Mouse (Mus musculus): Measurements from ENCODE around the gene Fam69b. TPM values are rescaled to one million over a fixed set of nuclear protein-coding genes. Genes with fewer than 3 reads are reported as not detected.

Fam69b gene
- total RNA-seq, 2 experiments from 2014 or later, result 8.6 to 13.9 TPM

DNA sequence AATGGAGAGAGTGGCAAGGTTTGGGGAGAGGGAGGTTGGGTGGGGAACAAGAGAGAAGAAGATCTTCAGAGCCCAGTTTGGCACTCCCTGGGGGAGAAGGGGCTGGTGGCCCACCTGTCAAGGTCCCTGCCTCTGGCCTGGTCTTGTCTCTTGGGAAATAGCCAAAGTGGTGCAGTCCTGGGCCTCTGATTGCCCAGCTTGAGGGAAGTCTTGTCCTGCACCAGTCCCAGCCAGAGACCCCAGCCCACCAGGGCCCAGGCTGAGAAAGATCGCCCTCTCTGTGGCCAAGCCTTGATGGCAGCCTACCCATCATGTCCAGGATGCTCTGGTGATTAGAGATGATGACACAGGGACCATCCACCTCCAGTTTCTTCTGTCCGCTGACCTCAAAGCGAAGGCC lies 31.4 kb upstream of the Fam69b start:
- no peak for DNase-seq (ENCODE audit: low spot score in 2 of 2)

DNA sequence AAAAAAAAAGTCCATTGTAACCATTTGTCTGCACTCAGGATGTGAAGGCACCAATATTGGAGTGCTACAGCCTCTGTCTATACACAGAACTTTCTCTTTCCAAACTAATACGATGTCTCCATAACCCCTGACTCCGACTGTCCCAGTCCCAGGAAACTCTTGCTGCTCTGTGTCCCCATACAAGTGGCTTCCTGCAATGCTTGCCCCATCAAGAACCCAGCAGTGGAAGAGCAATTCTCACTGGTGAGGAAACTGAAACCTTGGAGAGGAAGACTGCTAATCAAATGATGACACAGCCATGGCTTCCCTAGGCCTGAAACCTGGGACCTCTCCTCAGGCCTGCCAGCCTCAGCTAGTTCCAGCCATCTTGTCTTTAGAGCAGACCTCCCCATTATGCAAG lies 30.4 kb upstream of the Fam69b start:
- DNase-seq (ENCODE audit: low spot score in 2 of 2), result no peak

DNA sequence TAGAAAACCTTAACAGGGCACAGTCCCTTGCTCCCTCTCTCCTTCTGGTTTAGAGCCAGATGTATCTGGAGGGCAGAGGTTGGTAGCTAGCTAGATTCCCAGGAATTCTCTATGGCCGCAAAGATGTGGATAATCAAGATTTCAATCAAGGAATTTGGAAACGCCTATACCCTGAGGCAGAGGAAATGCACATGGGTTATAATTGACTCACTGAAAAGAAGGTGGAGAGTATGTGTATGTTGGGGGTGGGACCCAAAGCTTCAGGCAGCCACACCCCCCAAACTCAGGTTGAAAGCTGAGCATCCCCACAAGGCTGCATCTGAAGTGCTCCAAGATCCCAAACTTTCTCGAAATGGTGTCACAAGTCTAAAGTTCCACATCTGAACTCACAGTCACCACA lies 29.8 kb upstream of the Fam69b start:
- DNase-seq (ENCODE audit: low spot score in 2 of 2), result no peak

DNA sequence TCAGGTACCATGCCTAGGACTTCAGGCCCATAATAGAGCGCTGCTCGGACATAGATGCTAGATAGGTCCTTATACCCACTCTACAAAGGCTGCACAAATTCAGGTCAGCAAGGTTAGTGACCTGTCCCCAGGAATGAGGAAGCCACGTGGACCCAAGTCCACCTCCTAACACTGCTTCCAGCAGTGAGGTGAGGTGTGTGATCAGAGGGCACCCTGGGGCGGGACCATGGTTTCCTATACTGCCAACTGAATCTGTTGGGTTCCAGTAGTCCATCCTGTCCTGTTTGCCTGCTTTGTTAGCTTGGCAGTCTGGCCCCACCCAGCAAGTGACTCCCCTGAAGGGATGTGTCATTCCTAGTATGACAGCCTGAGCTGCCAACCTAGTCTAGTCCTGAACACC lies 28.3 kb upstream of the Fam69b start:
- DNase-seq (ENCODE audit: low spot score in 2 of 2), result no peak

DNA sequence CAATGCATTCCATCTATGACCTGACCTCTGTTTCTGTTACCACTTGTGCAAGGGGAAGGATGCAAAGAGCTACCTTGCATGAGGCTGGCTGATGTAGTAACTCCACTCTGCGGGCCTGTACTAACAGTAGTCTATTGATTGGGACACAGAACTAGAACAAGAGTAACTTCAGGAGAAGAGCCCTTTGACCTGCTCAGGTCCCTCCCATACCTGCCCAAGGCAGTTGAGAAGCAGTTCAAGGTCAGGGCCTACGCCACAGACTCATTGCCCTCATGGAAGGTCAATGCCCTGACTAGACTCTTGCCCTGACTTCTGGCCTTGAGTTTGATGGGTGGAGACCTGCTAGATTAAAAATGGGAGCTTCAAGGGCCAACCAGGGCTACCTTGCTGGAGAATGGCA lies 27.6 kb upstream of the Fam69b start:
- no peak for DNase-seq (ENCODE audit: low spot score in 2 of 2)

DNA sequence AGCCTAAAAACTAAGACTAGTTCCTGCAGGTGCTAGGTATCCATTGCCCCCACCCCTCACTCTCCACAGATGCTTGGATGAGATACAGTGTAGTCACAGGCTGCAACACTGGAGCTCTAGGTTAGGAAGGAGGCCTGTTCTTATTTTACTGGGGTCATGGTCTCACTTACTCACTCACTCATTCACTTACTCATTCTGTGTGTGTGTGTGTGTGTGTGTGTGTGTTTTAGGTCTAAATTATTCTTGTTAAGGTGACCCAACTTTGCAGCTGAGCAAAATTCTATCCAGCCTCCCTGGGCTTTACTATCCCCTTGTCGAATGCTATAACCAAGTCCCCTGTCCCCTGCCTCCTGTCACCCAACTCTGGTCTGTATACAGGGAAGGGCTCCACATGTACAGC lies 26.7 kb upstream of the Fam69b start:
- DNase-seq (ENCODE audit: low spot score in 2 of 2), result no peak

DNA sequence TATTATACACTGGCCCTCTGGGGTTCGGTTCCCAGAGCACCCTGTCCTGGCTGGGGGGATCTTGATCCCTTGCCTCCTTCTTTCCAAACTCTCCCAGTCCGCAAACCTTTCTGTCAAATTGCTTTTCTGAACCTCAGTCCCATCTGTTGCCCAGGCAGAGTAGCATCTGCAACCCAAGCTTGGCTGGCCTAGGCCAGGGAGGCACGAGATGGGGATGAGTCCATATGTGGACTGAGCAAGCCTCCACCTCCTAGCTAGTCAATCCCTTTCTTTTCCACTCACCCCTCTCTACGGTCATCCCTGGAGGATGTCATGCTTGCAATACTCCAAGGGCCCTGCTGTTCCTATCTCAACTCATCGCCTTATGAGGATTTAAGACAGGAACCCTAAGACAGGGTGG lies 25.6 kb upstream of the Fam69b start:
- DNase-seq (ENCODE audit: low spot score in 2 of 2), result no peak

DNA sequence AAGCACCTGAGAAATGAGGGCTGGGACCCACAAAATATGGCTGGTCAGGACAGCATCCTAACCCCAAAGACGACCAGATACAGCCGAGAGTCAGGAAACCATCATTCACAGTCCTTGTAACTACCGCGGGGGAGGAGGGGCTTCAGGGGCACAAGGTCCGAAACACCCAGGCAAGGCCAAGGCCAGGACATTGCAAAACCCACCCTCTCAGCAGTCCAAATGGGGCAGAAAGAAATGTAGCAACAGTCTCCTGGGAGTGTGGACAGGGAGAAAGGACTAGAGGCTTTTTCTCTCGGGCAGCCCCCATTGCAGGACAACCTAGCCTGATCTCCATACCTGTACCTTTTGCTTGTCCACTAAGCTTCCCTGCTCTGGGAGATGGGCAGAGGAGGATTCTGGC lies 25.1 kb upstream of the Fam69b start:
- peak in 1 of 2 experiments; percentile 65 for DNase-seq (ENCODE audit: low spot score in 2 of 2)

DNA sequence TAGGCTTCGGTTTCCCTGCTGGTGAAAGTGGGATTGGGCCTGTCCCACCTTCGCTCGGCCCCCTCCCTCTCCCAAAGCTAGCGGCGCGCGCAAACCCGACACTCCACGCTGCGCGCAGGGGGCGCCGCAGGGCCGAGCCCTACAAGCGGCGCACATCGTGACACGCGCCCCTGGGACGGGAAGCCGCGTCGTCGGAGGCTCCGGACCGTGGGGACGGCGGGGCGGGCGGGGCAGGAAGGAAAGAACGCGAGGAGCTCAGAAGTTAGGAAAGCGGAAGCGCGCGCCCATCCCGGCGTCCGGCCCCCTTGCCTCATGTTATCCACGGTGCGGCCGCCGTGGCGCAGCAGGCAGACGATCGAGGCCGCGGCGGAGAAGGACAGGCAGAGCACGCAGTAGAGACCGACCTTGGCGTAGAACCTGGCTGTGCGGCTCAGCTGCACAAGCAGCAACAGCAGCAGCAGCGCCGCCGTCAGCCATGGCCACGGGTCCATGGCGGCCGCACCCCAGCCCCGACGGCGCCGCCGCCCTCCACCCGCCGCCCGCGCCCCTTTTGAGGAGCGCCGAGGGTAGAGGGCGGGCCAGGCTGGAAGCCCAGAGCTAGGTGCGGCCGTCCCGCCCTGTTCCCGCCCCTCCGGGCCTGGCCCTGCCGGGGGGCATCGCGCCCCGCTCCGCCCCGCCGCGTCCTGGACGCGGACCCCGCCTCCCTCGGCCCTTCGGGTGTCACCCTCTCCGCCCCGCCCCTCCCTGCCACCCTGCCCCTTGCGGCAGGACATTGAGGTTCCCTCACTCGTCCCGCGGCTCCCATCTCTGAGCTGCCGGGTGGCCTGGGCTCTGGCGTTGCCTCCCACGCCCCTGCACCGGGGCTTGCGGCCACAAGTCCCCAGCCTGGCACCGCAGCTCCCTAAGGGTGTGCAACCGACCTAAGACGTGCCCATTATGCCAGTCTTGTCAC lies 24.3 kb upstream of the Fam69b start, which contains the start of gene Agpat2:
Gene Agpat2 (minus strand): TSS at position 698 of the 952 bp plus-strand sequence.
- peak; percentile 82 to 83 for DNase-seq (ENCODE audit: low spot score in 2 of 2)

DNA sequence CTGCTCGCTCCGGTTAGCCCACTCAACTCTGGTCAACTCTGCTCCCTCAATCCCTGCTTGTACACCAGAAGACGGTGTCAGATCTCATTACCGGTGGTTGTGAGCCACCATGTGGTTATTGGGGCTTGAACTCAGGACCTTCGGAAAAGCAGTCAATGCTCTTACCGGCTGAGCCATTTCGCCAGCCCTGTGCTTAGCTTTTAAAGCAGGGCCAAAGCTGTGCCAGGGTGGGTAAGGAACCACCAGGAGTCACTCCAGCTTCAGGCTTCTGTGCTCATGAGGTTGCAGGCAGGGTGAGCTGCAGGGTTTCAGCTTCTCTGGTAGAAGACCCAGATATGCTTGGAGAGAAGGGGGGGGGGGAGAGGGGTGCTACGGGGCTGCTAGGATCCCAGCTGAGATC lies 22.9 kb upstream of the Fam69b start:
- DNase-seq (ENCODE audit: low spot score in 2 of 2), result no peak

DNA sequence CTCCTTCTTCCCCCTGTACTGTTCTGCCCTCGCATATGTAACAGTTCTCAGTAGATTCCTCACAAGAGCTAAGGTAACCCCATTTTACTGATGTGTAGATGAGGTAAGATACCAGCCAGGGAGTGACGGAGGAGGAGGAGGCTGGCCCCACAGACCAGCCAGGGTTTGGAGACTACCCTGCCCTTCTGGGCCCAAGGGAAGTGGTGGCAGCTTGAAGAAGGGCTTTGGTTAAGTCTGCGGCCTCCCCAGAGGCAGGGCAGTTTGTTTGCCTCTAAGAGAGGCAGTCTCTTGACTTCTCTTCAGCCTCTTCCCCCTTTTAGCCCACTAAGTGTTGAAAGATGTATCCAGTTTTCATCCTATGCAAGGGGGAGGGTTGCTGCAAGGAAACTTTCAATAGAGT lies 21.7 kb upstream of the Fam69b start:
- no peak for DNase-seq (ENCODE audit: low spot score in 2 of 2)

DNA sequence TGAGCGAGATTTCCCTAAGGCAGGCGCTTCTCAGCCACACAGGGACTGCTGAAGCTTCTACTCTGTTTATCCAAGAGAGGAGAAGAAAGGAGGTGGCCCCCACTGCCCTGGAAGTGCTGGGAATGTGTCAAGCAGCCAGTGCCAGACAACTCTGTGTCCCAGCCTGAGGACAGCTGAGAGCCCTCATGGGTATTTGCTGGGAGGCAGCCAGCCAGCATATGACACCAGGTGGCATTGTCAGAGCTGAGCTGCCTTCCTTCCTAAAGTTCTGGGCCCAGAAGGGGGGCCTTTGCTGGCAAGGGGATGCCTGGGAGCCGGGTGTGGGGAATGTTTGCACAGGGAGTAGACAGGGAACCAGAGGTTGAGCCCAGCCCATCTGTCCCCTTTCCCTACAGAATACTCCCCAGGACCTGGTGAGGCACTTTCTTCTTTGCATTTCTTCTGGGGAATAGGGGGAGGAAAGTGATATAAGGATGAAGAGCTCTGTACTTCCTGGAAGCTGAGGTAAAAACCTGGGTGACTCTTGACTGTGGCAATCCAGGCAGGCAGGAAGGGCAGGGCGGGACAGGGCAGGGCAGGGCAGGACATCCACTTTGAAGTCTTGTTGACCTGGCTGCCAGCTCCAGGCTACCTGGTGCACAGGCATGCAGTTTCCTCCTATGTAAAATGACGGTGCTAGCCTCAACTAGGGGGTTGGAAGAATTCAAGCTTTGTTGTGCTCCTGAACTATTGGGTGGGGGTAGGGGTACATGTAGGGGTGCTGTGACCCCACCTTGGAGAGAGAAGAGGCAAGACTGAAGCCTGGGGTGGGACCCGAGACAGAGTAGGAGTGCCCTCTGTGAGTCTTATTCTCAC lies 21.0 kb upstream of the Fam69b start:
- DNase-seq (ENCODE audit: low spot score in 2 of 2), result no peak

DNA sequence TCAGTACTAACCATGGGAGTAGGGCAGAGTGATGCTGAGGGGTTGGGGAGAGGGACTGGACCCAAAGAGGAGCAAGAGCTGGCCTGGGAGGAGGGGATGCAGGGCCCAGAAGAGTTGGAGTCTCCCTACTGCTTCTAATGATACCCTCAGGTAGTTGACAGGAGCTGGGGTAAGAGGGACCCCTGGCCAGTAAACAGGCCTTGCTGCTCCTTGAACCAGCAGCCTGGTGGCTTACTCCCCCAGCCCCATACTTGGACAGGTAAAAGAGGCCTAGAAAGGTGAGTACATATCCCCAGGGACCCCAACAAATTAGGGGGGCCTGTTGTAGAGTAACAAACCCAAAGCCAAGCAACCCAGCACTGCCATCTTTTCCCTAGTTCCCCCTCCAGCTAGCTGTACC lies 19.5 kb upstream of the Fam69b start:
- DNase-seq (ENCODE audit: low spot score in 2 of 2), result no peak

DNA sequence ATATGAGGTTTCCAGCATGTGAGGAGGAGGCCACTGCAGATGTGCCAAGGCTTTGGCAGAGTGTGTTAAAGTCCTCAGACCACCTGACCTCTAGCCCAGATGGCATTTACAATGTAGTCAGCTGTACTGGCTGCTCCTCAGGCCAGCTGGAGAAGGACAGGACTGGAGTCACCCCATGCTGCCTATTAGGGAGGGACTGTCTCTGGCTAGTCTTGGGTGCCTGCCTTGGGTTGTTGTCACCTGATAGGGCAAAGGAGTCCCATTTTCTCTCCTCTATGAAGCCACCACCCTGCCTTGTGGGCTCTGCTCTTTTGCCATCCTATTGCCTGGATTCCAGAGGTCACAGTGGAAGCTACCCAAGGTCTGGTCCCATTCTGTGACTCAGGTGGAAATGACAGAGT lies 19.0 kb upstream of the Fam69b start:
- no peak for DNase-seq (ENCODE audit: low spot score in 2 of 2)

DNA sequence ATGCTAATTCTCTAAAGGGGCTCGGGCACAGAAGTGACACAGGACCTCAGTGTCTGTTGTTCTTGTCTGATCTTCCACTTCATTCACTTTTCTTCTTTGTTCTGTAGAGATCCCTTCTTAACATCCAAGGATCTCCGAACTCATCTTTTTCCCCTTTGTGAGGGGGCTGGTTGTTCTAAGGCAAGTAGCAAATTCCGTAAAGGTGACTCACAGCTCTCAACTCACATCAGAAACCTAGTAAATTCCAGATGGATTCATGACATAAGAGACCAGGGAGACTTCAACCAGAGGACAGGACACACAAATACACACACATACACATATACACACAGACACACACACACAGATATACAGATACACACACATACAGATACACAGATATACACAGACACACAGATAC lies 17.7 kb upstream of the Fam69b start:
- DNase-seq (ENCODE audit: low spot score in 2 of 2), result no peak

DNA sequence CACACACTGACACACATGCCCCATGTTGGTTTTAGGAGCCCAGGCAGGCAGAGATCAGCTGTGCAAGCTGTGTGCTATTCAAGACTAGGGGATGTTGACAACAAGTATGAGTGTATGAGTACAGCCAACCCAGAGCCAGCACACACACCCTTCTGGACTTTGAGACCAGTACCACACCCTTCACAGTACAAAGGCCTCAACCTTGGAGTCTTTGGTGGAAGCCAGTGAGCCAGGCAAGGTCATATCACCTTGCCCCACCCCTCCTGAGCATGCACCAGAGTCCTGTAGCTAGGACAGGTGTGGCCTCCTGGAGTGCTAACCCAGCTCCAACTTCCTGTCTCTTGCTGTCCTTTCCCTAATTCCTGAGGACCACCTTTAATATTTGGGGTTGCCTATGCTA lies 17.2 kb upstream of the Fam69b start:
- DNase-seq (ENCODE audit: low spot score in 2 of 2), result no peak

DNA sequence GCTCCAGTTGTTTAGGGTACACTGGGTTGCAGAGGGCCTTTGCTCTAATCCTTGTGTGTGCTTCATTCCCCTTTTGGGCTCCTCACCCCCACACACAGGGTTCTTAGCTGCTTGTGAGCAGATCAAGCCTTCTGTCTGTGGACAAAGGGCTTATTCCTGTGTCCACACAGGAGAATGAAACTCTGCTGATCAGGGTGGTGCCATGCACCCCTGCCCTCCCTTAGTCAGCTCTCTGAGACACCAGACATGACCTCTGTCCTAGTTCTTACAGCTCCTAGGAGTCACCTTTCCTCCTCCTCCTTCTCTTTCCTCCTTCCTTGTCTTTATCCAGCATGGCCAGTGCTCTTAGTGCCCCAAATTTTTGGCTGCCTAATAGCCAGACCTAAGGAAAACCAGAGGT lies 16.4 kb upstream of the Fam69b start:
- no peak for DNase-seq (ENCODE audit: low spot score in 2 of 2)

DNA sequence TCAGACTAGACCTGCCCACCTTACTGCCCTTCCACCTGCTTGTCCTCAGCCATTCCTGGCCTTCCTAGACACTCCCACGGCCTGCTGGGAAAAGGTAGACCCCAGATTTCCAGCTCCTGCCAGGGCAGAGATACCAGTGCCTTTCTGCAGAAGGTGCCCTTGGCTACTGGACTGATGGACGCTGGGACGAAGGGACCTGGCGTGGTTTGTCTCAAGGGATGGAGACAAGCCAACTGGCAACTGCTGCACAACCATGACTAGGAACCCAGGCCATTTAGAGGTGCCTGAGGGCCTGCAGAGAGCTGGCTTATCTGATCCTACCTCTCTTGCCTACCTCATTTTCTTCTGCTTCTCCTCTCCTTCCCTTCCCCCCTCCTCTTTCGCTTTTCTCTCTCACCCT lies 13.4 kb upstream of the Fam69b start:
- DNase-seq (ENCODE audit: low spot score in 2 of 2), result no peak

DNA sequence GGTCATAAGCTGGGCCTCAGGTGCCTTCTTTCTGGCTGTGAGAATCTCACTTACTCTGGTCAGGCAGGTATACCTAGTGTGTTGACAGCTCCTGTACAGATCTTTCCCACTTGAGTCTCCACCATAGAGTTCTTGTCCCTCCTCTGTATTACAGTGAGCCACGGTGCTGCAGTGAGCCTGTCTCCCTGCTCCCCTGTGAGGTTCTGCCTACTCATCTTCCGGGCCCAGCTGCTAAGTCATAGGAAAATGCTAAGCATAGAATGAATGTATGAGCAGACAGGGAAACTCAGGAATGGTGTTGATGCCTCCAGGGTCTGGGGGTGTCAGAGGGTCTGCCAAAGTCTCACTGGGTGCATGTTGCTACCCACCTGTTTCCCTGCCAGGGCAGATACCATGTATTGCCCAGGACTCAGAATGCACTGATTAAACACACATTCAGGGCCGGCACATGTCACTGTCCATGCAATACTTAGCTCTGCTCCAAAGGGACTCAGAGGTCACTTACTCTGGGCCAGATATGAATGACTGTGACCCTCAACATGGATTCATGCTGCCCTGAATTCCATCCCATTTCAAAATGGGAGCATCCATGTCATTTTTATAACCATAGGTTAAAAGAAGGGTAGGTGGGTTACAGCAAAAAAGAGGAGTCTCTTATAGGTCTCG lies 12.7 kb upstream of the Fam69b start:
- DNase-seq (ENCODE audit: low spot score in 2 of 2), result no peak

DNA sequence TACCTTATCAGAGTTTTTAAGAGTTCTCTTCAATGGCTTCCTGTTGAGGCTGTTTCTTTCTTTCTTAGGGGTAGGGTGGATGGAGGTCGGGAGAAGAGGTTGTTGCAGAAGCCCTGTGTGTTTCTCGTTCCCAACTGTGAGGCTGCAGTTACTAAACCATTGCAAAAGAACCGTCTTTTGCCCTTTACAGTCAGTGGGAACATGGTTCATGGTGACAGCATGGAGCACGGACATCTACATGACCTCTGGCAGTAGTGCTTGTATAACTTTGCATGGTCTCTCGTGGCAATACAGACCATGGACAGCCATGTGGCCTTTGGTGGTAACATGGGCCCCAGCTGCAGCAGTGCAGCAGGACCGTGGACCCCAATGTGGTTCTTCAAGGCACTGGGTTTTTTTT lies 10.9 kb upstream of the Fam69b start:
- DNase-seq (ENCODE audit: low spot score in 2 of 2), result no peak

DNA sequence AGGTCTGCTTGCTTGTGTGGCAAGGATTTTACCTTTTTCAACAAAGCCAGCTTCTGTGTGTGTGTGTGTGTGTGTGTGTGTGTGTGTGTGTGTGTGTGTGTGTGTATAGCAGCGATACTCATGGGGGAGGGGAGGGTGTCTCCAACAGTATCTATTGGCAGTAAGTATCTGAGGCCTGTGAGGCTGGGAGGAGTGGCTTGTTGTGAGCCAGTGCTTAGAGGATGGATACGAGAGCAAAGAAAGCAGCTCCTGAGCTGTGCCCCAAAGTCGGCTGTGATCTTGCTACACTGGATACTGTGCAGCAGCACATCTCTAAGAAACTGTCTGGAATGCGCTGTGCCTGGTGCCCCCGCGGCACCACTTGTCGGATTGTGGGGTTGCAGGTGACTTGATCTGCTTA lies 10.3 kb upstream of the Fam69b start:
- DNase-seq (ENCODE audit: low spot score in 2 of 2), result no peak

DNA sequence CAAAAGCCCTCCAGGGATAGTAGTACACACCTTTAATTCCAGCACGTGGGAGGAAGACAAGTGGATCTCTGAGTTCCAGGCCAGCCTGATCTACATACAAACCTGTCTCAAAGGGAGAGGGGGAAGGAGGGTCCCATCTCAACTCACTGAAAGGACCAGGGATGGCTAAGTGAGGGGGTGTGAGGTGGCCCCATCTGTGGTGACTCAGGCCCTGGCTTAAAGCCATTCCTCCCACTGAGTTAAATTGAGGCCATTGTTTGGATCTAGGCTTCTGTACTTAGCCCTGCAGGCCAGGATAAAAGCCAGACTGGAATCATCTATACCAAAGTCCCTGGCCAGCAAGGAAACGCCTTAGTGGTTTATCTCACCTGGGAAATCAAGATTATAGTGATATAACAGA lies 7.0 kb upstream of the Fam69b start:
- no peak for DNase-seq (ENCODE audit: low spot score in 2 of 2)
